Mouse (Mus musculus): ENCODE measurements at regions not wholly inside any gene's neighbourhood (a gene's known extent, or its start where the extent isn't known, plus 50 kb on each side); places are given as distances from the start of the nearest gene placed in this dataset.

DNA sequence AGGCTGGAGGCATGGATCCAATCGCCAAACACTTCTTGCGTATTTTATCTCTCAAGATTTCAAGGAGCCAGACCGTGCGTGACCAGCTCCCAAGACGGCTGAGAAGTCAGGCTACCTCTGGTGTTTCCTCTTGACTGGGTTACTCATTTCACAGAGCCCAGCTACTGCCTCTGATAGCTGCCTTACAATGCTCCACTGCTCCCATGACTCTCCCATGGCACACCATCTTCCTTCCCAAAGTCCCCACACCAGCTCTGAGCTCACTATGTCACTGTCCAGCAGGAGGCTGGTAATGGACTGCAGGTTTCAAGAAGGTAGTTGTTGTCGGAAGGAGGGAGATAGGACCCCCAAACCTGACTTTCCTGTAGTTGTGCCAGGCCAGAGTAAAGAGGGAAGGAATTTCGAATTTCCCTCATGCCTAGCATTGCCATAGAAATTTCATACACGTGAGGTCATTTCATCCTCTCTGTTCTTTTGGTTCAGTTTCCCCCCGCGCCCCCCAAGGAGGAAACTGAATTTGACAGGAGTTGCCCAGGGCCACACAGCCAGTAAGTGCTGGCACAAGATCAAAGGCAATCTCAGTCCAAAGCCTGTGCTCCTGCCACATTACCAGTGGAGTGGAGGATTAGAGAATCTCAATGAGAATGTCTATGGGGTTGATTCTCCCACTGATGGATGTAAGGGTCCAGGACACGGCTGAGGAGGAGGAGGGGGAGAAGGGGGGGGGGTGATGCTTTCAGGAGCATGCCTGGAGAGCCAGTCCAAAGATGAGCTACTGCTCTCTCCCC lies 155.3 kb upstream of the Mocs1 start:
- intact Hi-C loops (cut with DNase I), result no loop called here
- TF ChIP-seq CTCF (IDR thresholded peaks at IDR 0.05), result no peak
- Histone ChIP-seq H3K27ac (no peak overlapping the region), H3K4me3 (no peak overlapping the region)
- no peak for DNase-seq

DNA sequence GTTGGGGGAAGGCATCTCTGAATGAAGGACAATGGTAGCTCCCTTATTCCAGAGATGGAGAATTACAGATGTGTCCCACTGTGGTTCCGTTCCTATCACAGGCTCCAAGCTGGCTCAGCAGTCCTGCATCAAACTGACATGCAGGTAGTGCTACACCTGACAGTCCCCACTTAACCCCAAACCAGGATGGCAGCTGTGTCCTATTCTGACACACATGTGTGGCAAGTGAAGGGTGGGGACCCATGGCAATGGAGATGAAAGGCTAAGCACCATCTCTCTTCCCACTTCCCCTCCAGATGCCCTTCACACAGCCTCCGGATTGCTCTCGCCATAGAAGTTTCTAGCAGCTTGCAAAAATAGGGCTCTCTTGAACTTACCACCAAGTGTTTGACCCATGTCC lies 153.2 kb upstream of the Mocs1 start:
- intact Hi-C loops (cut with DNase I), result no loop called here

DNA sequence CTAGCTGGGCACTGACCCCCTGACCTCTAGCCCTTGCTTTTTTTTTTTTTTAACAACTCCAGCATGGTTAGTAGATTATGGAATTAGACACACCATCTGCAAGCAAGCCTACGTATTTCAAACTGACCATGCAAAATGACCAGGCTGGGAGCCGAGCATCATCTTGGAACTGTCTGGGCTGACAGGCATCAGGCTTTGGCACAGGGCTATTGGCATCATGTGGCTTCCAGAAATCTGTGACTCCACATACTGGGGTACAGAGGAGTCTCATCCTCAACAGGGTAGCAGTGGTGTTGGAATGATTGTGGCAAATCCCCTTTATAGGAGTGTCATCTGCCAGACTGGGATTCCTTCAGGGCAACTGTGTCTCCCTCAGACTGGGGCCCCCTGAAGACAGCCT lies 152.7 kb upstream of the Mocs1 start:
- Histone ChIP-seq H3K27ac (no peak overlapping the region), H3K4me3 (no peak overlapping the region)
- DNase-seq, result no peak
- intact Hi-C loops (cut with DNase I), result no loop called here
- TF ChIP-seq CTCF (IDR thresholded peaks at IDR 0.05), result no peak

More for the DNA sequence above, 153.2 kb upstream of the Mocs1 start:
- DNase-seq, result no peak
- Histone ChIP-seq H3K27ac (no peak overlapping the region), H3K4me3 (no peak overlapping the region)
- no peak for TF ChIP-seq CTCF (IDR thresholded peaks at IDR 0.05)

DNA sequence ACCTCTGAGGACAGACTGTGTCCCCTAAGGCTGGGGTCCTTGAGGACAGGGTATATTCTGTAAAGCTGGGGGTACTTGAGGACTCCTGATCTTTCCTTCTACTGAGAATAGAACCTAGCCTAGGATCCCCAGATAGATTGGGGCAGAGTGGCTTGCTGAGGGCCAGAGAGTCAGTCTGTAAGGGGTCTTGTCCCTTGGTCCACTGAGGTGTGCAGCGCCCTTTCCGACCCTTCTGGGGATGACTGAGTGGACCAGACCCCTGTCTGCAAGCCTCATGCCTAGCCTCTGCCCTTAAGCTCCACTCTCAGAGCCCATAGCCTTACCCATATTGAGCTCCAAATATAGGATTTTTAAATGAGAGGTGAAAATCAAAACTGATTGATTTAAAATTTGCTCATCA lies 152.2 kb upstream of the Mocs1 start:
- no peak overlapping the region for H3K27ac ChIP-seq
- no peak for TF ChIP-seq CTCF (IDR thresholded peaks at IDR 0.05)
- intact Hi-C loops (cut with DNase I), result no loop called here
- no peak overlapping the region for H3K4me3 ChIP-seq
- DNase-seq, result no peak

DNA sequence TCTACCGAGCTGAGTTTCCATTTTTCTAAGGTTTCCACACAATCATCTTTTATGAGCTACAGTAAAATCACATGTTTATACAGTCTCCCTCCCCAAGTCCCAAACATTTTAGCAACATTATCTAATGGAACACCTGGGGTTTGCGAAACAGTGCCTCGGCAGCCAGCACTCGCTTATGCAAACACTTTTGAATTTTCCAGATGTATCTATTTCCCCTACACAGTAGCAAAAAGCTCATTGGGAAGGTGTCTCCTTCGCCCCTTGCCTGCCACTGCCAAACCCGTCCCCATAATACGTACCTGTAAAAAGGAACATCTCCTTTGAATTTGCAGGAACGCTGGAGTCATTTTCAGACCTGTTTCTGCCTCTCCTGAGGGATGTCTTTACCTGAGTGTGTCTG lies 149.6 kb upstream of the Mocs1 start:
- TF ChIP-seq CTCF (IDR thresholded peaks at IDR 0.05), result no peak
- Histone ChIP-seq H3K27ac (peak overlapping the region; percentile 40), H3K4me3 (no peak overlapping the region)
- intact Hi-C loops (cut with DNase I), result no loop called here
- no peak for DNase-seq

DNA sequence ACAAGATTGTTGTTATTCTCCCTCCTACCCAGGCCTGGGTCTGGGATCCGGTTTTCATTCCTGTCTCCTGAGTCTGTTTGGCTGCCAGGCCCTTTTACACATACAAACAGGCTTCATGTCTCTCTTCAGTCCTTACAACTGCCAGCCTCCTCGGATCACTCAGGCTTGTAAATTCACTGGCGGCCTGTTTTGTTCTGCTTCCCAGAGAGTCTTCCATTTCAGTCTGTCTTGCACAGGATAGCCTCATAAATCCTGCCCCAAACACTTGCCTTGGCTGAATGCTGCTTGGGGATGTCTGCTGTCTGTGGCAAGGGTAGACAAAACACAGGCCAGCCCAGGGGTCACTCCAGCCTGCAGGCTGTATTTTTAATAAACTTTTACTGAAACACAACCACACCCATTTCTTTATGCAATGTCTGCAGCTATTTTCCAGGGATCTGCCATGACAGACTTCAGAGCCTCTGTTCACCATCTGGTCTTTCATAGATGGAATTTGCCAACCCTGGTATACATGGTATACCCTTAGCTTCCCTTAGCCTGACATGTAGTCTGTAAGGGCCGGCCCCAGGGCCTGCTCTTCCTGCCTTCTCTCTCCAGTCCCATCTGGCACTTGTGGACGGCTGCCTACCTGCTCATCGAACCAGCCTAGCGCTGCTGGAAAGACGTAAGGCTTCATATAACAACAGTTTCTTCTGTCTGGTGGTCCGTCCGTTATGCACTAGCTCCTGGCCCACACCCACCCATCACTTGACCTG lies 149.0 kb upstream of the Mocs1 start:
- peak; percentile 32 for DNase-seq
- Histone ChIP-seq H3K4me3 (no peak overlapping the region), H3K27ac (peak overlapping the region; percentile 40)
- no peak for TF ChIP-seq CTCF (IDR thresholded peaks at IDR 0.05)
- intact Hi-C loops (cut with DNase I), result no loop called here

DNA sequence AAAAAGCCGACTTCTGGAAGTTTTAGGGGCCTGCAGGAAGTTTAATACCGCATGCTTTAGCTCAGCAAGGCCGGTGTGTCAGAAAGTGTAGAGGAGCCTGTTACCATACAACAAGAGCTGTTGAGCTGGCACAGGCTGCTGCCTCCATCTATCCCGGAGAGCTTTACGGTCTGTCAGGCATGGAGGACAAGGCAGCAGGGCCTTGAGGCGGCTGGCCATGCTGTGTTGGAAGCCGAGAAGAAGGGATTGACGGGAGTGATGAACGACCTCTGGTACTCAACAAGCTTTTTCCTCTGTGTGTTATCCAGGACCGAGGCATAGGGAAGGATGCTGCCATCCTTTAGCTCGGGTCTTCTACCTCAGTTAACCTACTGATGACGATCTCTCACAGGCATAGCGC lies 146.8 kb upstream of the Mocs1 start:
- Histone ChIP-seq H3K4me3 (no peak overlapping the region), H3K27ac (no peak overlapping the region)
- TF ChIP-seq CTCF (IDR thresholded peaks at IDR 0.05), result no peak
- no peak for DNase-seq
- intact Hi-C loops (cut with DNase I), result no loop called here

DNA sequence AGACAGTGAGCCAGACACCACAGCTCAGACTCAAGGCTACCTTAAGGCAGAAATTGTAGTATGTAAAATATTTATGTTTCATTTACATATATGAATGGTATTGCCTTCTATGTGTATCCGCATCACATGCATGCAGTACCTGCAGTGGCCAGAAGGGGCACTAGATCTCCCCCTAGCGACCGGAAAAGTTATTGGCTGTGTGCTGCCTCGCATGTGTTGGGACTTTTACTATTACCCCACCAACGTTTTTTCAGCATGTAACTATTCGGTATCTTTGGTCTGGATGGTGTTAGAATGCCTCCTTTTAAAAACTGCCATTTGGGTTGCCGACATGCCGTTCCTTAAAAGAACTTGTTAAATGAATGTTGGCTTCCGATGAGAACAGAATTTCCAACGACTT lies 145.7 kb upstream of the Mocs1 start:
- peak; percentile 50 for TF ChIP-seq CTCF (IDR thresholded peaks at IDR 0.05)
- intact Hi-C loops (cut with DNase I), result no loop called here
- no peak overlapping the region for H3K27ac ChIP-seq
- H3K4me3 ChIP-seq, result no peak overlapping the region
- DNase-seq, result no peak

DNA sequence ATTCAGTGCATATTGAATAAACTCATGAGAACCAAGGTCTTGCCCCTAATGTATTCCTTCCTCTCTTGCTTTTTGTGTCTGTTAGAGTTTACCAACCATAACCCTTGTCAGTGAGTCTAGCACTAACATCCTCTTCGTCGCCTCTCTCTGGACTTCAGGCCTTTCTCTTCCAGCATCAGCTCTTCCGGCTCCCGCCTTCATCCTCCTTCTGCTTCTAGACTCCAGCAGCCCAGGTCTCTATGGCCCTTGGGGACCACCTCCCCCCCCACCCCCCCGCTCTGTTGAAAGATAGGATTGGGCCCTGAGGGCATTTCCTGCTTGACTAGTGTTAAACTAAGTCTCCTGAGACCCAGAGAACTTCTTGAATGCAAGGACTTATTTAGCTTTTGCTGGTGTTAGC lies 144.7 kb upstream of the Mocs1 start:
- intact Hi-C loops (cut with DNase I), result no loop called here
- H3K27ac ChIP-seq, result no peak overlapping the region
- H3K4me3 ChIP-seq, result no peak overlapping the region
- TF ChIP-seq CTCF (IDR thresholded peaks at IDR 0.05), result no peak
- DNase-seq, result no peak

DNA sequence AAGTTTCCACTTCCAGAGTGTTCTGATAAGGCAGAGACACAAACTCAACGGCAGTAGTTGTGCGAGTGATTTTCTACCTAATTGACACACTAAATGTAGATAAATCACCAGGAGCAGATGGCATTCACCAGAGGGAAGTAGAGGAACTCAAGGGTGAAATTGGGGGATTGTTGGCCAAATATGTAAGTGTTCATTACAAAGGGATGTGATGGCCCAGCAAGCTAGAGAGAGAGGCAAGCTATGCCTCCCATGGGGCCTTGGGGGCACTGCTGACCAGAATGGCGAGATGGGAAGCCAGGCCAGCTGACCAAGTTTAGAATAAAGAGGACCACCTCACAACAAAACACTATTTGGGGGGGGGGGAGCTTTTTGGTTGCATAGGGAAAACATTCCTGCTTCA lies 136.5 kb upstream of the Mocs1 start:
- H3K27ac ChIP-seq, result no peak overlapping the region
- no peak for DNase-seq
- intact Hi-C loops (cut with DNase I), result no loop called here
- H3K4me3 ChIP-seq, result no peak overlapping the region
- no peak for TF ChIP-seq CTCF (IDR thresholded peaks at IDR 0.05)

DNA sequence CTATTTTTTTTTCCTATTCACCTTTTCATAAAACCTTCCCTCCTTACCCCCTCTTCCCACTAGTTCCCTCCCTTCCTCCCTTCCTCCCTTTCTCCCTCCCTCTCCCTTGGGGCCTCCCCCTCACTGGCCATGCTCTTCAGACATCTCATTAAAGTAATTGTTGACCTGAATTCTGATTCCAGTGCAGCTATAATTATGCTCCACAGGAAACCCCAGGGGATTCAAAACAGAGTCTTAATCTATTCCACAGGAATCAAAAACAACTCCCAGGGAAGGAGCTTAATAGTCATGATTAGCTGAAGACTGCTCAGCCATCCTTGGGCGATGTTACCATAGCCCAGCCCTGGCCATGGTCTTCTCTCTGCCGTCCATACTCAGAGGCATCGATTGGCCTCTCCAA lies 123.7 kb upstream of the Mocs1 start:
- no peak for TF ChIP-seq CTCF (IDR thresholded peaks at IDR 0.05)
- Histone ChIP-seq H3K27ac (peak overlapping the region; percentile 38; the same call in 1 of the 2 replicates), H3K4me3 (no peak overlapping the region)
- intact Hi-C loops (cut with DNase I), result no loop called here
- DNase-seq, result no peak

DNA sequence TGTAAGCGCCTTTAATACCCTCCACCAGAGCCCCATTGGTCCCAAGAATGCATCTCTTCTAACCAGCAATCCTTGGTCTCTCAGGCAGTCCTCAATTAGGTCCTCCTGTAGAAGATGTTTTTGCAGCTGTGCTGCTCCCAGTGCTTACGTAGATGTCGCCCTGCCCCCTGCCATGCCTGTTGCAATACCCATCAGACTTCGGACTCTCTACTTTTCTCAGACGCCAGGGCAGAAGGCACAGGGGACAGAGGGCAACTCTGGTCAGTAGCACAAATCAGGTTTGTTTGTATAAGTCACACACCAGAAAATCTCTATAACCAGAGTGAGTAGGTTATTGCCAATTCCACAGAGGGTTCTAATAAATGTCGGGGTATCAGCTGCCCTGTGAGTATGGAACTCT lies 123.0 kb upstream of the Mocs1 start:
- Histone ChIP-seq H3K27ac (no peak overlapping the region), H3K4me3 (no peak overlapping the region)
- intact Hi-C loops (cut with DNase I), result no loop called here
- DNase-seq, result no peak
- no peak for TF ChIP-seq CTCF (IDR thresholded peaks at IDR 0.05)

DNA sequence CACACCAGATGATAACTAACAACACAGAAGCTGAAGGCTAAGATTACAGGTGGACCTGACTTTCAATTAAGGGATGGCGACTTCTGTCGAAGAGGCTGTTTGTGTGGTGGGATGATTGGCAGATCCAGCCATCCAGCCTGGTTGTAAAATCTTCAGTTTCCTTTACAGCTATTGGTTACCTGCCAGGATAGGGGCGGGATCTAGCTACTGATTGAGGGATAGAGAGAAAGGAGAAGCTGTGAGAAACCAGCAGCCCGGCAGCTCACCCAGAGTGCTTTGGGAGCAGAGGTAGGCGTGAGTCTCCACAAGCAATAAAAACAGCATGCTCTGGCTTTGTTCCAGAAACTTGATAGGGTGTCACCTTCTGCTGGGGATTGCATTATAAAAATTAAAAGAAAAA lies 119.1 kb upstream of the Mocs1 start:
- Histone ChIP-seq H3K27ac (no peak overlapping the region), H3K4me3 (no peak overlapping the region)
- DNase-seq, result no peak
- intact Hi-C loops (cut with DNase I), result no loop called here
- no peak for TF ChIP-seq CTCF (IDR thresholded peaks at IDR 0.05)

DNA sequence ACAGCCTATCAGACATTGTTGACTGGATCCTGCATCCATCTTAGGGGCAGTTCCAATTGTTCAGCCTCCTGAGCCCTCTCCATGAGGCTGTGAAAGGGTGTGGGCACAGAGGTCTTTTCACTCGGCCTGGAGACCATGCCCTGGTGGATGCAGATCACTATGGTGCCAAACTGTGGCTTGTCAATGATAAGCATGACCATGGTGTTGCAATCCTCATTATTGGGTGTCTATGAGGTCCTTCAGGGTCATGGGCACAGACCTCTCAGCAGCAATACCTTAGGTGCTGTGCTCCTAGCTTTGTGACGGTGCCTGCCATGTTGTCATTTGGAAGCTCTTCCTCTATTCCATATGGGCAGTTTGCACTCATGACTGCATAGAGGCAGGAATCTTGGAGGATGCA lies 114.0 kb upstream of the Mocs1 start:
- TF ChIP-seq CTCF (IDR thresholded peaks at IDR 0.05), result no peak
- H3K27ac ChIP-seq, result no peak overlapping the region
- intact Hi-C loops (cut with DNase I), result no loop called here
- no peak overlapping the region for H3K4me3 ChIP-seq
- no peak for DNase-seq
